Mouse (Mus musculus) myocyte (in vitro differentiated cells): ENCODE measurements around the gene Ppp1ca. TPM values are rescaled to one million over a fixed set of nuclear protein-coding genes. Genes with fewer than 3 reads are reported as not detected.

Experiments used
- H3K27me3 ChIP-seq: one replicate; pipeline ENCODE4 v1.6.1; 2011; ENCODE audit not compliant: control insufficient read depth, insufficient read depth, insufficient read length
- H3K36me3 ChIP-seq: one replicate; pipeline ENCODE4 v1.6.1; 2011; ENCODE audit not compliant: control insufficient read depth, insufficient read depth
- H3K4me2 ChIP-seq: one replicate; pipeline ENCODE4 v1.6.1; 2011; ENCODE audit warnings: low read depth, control low read depth
- H3K4me3 ChIP-seq: one replicate; pipeline ENCODE4 v1.5.1; 2011; ENCODE audit warnings: mild to moderate bottlenecking, control low read depth, moderate library complexity
- H3K79me2 ChIP-seq: one replicate; pipeline ENCODE4 v1.6.1; 2011; ENCODE audit not compliant: control insufficient read depth, insufficient read depth
- H3ac ChIP-seq: one replicate; pipeline ENCODE4 v1.6.1; 2011; ENCODE audit not compliant: control insufficient read depth, insufficient read length
- CEBPB ChIP-seq: IDR thresholded peaks from 2 replicates; pipeline ENCODE4 v1.6.1; 2011; ENCODE audit warnings: mild to moderate bottlenecking, moderate library complexity; ENCODE audit not compliant: poor library complexity, insufficient read depth, severe bottlenecking
- E2F4 ChIP-seq: IDR thresholded peaks from one replicate; pipeline ENCODE4 v1.6.1; 2011; ENCODE audit warnings: mild to moderate bottlenecking, control low read depth, moderate library complexity; ENCODE audit not compliant: insufficient read depth
- MAX ChIP-seq: IDR thresholded peaks from one replicate; pipeline ENCODE4 v1.6.1; 2011; ENCODE audit warnings: low read depth, mild to moderate bottlenecking, control low read depth
- MYOD1 ChIP-seq, 3 experiments: IDR thresholded peaks; one replicate each; pipeline ENCODE4 v1.6.1; 2011; ENCODE audit warnings: control low read depth in 2 of 3, low read depth in 2 of 3, mild to moderate bottlenecking in 2 of 3, moderate library complexity in 1 of 3; ENCODE audit not compliant: insufficient read length in 2 of 3, control insufficient read depth in 1 of 3
- MYOG ChIP-seq, 3 experiments: IDR thresholded peaks; one replicate each; pipeline ENCODE4 v1.6.1; 2011; ENCODE audit warnings: control low read depth in 2 of 3, low read depth in 2 of 3, mild to moderate bottlenecking in 2 of 3; ENCODE audit not compliant: insufficient read length in 2 of 3, control insufficient read depth in 1 of 3, insufficient read depth in 1 of 3
- POLR2A ChIP-seq: IDR thresholded peaks from one replicate; pipeline ENCODE4 v1.6.1; 2011; ENCODE audit warnings: low read depth, mild to moderate bottlenecking, control low read depth, moderate library complexity; ENCODE audit not compliant: insufficient read length
- POLR2AphosphoS2 ChIP-seq: IDR thresholded peaks from one replicate; pipeline ENCODE4 v1.6.1; 2011; ENCODE audit warnings: low read depth, control low read depth; ENCODE audit not compliant: insufficient read length
- REST ChIP-seq: IDR thresholded peaks from one replicate; pipeline ENCODE4 v1.6.1; 2011; ENCODE audit warnings: mild to moderate bottlenecking, control low read depth, moderate library complexity; ENCODE audit not compliant: insufficient read depth, insufficient read length
- SRF ChIP-seq: IDR thresholded peaks from one replicate; pipeline ENCODE4 v1.6.1; 2011; ENCODE audit warnings: low read depth; ENCODE audit not compliant: control insufficient read depth, insufficient read length
- TCF12 ChIP-seq: IDR thresholded peaks from one replicate; pipeline ENCODE4 v1.6.1; 2011; ENCODE audit warnings: mild to moderate bottlenecking, control low read depth; ENCODE audit not compliant: poor library complexity, insufficient read depth, severe bottlenecking
- TCF3 ChIP-seq: IDR thresholded peaks from one replicate; pipeline ENCODE4 v1.6.1; 2011; ENCODE audit warnings: low read depth, control low read depth; ENCODE audit not compliant: insufficient read length
- USF1 ChIP-seq: IDR thresholded peaks from one replicate; pipeline ENCODE4 v1.6.1; 2011; ENCODE audit warnings: low read depth, mild to moderate bottlenecking, control low read depth, moderate library complexity
- polyA plus RNA-seq: library from polyadenylated mRNA; unstranded; fragments of >200 nt; fragmentation: generic; extraction: Trizol; gene quantifications from one replicate; pipeline ENCODE4 v1.2.1, GENCODE M21; 2012; ENCODE audit warnings: missing spikeins

The Ppp1ca gene
- polyA plus RNA-seq, 1 experiment = 702 TPM

DNA sequence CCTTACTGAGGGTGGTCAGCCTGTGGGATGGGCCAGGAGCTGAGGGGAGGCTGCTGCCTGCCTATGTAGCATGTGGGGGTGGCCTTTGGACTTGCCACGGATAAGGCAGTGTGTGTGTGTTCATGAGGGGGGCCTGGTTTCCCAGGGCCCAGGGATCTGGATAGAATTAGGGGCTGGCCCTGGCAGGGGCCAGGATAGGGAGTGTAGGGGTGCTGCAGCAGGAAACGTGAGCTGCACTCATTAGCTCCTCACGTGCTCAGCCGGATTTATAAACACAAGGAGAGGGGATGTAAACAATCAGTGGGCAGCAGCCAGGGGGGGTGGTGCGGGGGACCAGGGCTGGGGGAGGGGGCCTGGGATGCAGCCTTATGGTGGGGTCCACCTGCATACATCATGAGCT is 25.3 kb downstream of the Ppp1ca start:
- TF ChIP-seq POLR2A (no peak), SRF (no peak), MAX (no peak), MYOG (IDR thresholded peaks at IDR 0.05; ENCODE audit: control insufficient read depth in 1 of 3, insufficient read depth in 1 of 3, insufficient read length in 2 of 3, low read depth in 2 of 3) (no peak), E2F4 (no peak), REST (no peak), TCF12 (no peak), CEBPB (no peak), MYOD1 (IDR thresholded peaks at IDR 0.05; ENCODE audit: control insufficient read depth in 1 of 3, insufficient read length in 2 of 3, low read depth in 2 of 3) (no peak), USF1 (no peak), TCF3 (no peak), POLR2AphosphoS2 (no peak)
- no peaks in the 10 kb centered on the region for H3K36me3 ChIP-seq
- H3K27me3 ChIP-seq = no peaks in the 10 kb centered on the region
- peak overlapping the region; percentile 96 for H3K4me2 ChIP-seq
- no peak overlapping the region for H3K4me3 ChIP-seq
- peaks cover 37% of the 10 kb centered on the region for H3K79me2 ChIP-seq
- no peak overlapping the region for H3ac ChIP-seq

DNA sequence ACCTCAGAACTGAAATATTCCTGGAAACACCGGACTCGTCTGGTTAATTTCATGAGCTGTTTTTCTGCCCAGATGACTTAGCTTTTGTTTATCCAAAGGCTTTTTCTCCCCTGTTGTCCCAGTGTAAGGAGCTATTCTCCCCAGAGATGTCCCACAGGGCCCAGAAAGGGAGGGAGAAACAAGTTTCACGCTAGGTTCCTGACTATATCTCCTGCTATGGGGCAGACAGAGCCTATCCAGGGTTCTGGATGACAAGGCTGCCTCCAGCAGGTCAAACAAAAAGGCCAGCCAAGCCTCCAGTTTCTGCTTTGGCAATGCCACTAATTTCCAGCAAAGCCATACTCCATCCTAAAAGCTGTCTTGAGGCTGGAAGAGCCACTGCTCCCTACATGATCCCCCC is 26.0 kb downstream of the Ppp1ca start:
- no peak for TF ChIP-seq SRF
- no peak for TF ChIP-seq CEBPB
- TF ChIP-seq TCF12 = no peak
- TF ChIP-seq USF1 = no peak
- no peak for TF ChIP-seq MYOD1 (IDR thresholded peaks at IDR 0.05; ENCODE audit: control insufficient read depth in 1 of 3, insufficient read length in 2 of 3, low read depth in 2 of 3)
- TF ChIP-seq TCF3 = no peak
- no peak for TF ChIP-seq POLR2AphosphoS2
- TF ChIP-seq POLR2A = no peak
- no peak for TF ChIP-seq REST
- no peak for TF ChIP-seq MAX
- TF ChIP-seq MYOG (IDR thresholded peaks at IDR 0.05; ENCODE audit: control insufficient read depth in 1 of 3, insufficient read depth in 1 of 3, insufficient read length in 2 of 3, low read depth in 2 of 3) = no peak
- no peak for TF ChIP-seq E2F4
- H3K27me3 ChIP-seq = no peaks in the 10 kb centered on the region
- H3ac ChIP-seq = no peak overlapping the region
- no peak overlapping the region for H3K4me3 ChIP-seq
- H3K36me3 ChIP-seq = no peaks in the 10 kb centered on the region
- peaks cover 37% of the 10 kb centered on the region for H3K79me2 ChIP-seq
- peak overlapping the region; percentile 10 for H3K4me2 ChIP-seq

DNA sequence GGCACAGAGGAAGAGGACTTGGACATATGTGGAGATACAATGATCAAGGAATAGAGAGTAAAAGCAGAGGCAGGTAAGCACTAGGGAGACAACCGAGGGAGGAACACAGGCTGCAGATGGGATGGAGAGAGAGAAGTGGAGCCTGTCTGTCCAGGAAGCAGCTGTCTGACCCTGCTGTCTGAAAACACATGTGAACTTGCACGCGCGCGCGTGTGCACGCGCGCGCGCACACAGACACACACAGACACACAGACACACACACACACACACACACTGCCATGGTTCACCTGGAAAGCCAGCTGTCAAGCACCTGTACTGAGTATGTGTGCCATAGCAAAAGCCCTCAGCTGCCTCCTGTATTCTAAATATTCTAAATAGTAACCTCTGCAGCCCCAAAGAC is 26.4 kb downstream of the Ppp1ca start:
- no peak overlapping the region for H3ac ChIP-seq
- no peak for TF ChIP-seq CEBPB
- no peak for TF ChIP-seq POLR2AphosphoS2
- TF ChIP-seq MYOD1 (IDR thresholded peaks at IDR 0.05; ENCODE audit: control insufficient read depth in 1 of 3, insufficient read length in 2 of 3, low read depth in 2 of 3) = no peak
- no peak for TF ChIP-seq MAX
- no peak for TF ChIP-seq E2F4
- no peak for TF ChIP-seq MYOG (IDR thresholded peaks at IDR 0.05; ENCODE audit: control insufficient read depth in 1 of 3, insufficient read depth in 1 of 3, insufficient read length in 2 of 3, low read depth in 2 of 3)
- no peak for TF ChIP-seq REST
- TF ChIP-seq TCF3 = no peak
- TF ChIP-seq USF1 = no peak
- TF ChIP-seq SRF = no peak
- H3K4me3 ChIP-seq = no peak overlapping the region
- H3K4me2 ChIP-seq = no peak overlapping the region
- H3K36me3 ChIP-seq = no peaks in the 10 kb centered on the region
- H3K79me2 ChIP-seq = peaks cover 37% of the 10 kb centered on the region
- no peaks in the 10 kb centered on the region for H3K27me3 ChIP-seq

DNA sequence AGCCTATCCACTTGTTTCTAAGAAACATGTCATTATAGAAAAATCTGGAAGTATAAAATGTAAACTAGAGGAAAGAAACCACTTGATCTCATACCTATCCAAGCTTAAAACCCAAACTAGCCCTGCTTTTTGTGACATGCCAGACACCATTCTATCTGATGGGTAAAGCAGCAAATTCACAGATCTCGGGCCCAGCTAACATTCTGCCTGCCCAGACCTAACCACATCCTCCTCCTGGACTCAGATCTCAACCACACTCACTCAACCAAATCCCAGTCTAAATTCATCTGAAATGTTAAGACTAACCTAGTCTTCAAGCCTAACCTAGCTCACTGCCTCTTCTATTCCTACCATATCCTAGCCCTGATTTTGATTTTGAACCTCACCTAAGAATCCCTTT is 26.9 kb downstream of the Ppp1ca start:
- Histone ChIP-seq H3K27me3 (no peaks in the 10 kb centered on the region), H3ac (no peak overlapping the region), H3K4me3 (no peak overlapping the region), H3K36me3 (no peaks in the 10 kb centered on the region), H3K79me2 (peaks cover 37% of the 10 kb centered on the region), H3K4me2 (no peak overlapping the region)
- no peak for TF ChIP-seq POLR2AphosphoS2
- no peak for TF ChIP-seq E2F4
- TF ChIP-seq POLR2A = no peak
- TF ChIP-seq TCF3 = no peak
- no peak for TF ChIP-seq CEBPB
- TF ChIP-seq MYOG (IDR thresholded peaks at IDR 0.05; ENCODE audit: control insufficient read depth in 1 of 3, insufficient read depth in 1 of 3, insufficient read length in 2 of 3, low read depth in 2 of 3) = no peak
- no peak for TF ChIP-seq USF1
- no peak for TF ChIP-seq SRF
- TF ChIP-seq REST = no peak
- no peak for TF ChIP-seq TCF12
- no peak for TF ChIP-seq MYOD1 (IDR thresholded peaks at IDR 0.05; ENCODE audit: control insufficient read depth in 1 of 3, insufficient read length in 2 of 3, low read depth in 2 of 3)
- TF ChIP-seq MAX = no peak
